Mouse (Mus musculus): ENCODE data around the gene Slc2a10.

Slc2a10 gene

GRCm38 (mm10) chr2:165563298-165564058 is 59.9 kb downstream of the Slc2a10 start:
- peak; percentile 50 to 67 for DNase-seq

- DNase-seq, result no peak
Observed at GRCm38 (mm10) chr2:165564101-165564500, 60.5 kb downstream of the Slc2a10 start.

GRCm38 (mm10) chr2:165564620-165565019 is 61.0 kb downstream of the Slc2a10 start:
- no peak for DNase-seq

GRCm38 (mm10) chr2:165566898-165567297 is 63.3 kb downstream of the Slc2a10 start:
- no peak for DNase-seq

- DNase-seq, result no peak
Observed at GRCm38 (mm10) chr2:165567820-165568219, 64.2 kb downstream of the Slc2a10 start.

GRCm38 (mm10) chr2:165568911-165569310 is 65.3 kb downstream of the Slc2a10 start:
- no peak for DNase-seq

All from cerebellum, adult 18-20 months (tissue).